Mouse (Mus musculus) thymus, adult 2 months (tissue): ENCODE measurements around the gene Irs2.

Experiments used
- CTCF ChIP-seq: fragments of 200-500 bp; IDR thresholded peaks from 2 replicates; pipeline ENCODE4 v1.5.1; 2012; ENCODE audit warnings: mild to moderate bottlenecking, control low read depth, low read length, moderate library complexity, borderline replicate concordance; ENCODE audit not compliant: control insufficient read depth, poor library complexity, insufficient read depth; ENCODE audit errors: extremely low read depth
- POLR2A ChIP-seq: fragments of 200-500 bp; IDR thresholded peaks from 2 replicates; pipeline ENCODE4 v1.6.1; 2012; ENCODE audit warnings: mild to moderate bottlenecking, low read length, control low read depth, moderate library complexity; ENCODE audit not compliant: control insufficient read depth, poor library complexity, insufficient read depth; ENCODE audit errors: extremely low read depth

DNA sequence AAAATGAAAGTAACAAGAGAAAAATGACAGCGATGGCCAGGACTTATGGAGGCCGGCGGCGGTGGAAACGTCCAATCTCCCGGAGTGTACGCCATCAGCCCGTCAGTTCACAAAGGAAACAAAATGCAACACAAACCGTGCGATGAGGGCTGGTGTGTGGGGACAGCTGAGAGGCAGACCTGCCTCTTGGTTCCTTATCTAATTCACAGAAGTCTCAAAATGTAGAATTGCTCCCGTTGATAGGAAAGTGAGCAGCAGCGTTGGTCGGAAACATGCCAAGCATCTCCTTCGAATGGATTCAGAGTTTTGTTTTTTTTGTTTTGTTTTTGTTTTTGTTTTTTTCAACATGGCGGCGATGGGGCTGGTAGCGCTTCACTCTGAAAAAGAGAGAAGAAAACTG, 21.6 kb downstream of the Irs2 start:
- TF ChIP-seq CTCF (no peak), POLR2A (no peak)
